Mouse (Mus musculus): Measurements from ENCODE around the gene Ube2e1. TPM values are rescaled to one million over a fixed set of nuclear protein-coding genes. Genes with fewer than 3 reads are reported as not detected.
A peak's percentile ranks its signal among the peaks of the same experiment; 100 is the strongest.

Gene Ube2e1
- polyA plus RNA-seq, 1 experiment from 2014 or later: 40.8 TPM

GRCm38 (mm10) chr14:18369031-18369430 lies 37.4 kb upstream of the Ube2e1 start:
- H3K4me2 ChIP-seq (ENCODE audit: low read depth, low read length): no peak overlapping the region
- TF ChIP-seq CTCF (IDR thresholded peaks at IDR 0.05; ENCODE audit: low read depth) (no peak), EP300 (IDR thresholded peaks at IDR 0.05; ENCODE audit: low read depth) (no peak)
- no peak; the same call in 1 of the 2 replicates for ATAC-seq

GRCm38 (mm10) chr14:18367025-18367424 lies 35.4 kb upstream of the Ube2e1 start:
- ATAC-seq: peak; percentile 31; the same call in 1 of the 2 replicates
- 43% methylated on average over 5 of the region's 5 CpGs for WGBS (ENCODE audit: insufficient replicate concordance)

More at GRCm38 (mm10) chr14:18369031-18369430, 37.4 kb upstream of the Ube2e1 start:
- H3K4me1 ChIP-seq (ENCODE audit: insufficient read depth): peaks cover 9% of the 10 kb centered on the region
- H3K4me3 ChIP-seq (ENCODE audit: low read depth, low read length): no peak overlapping the region
- no peaks in the 10 kb centered on the region for H3K27me3 ChIP-seq (ENCODE audit: insufficient read depth, low read length)
- peak overlapping the region; percentile 69 for H3K27ac ChIP-seq (ENCODE audit: low read depth)
- H3K9ac ChIP-seq (replicated peaks): no peak overlapping the region
- H3K36me3 ChIP-seq (replicated peaks; ENCODE audit: insufficient read depth, low read length): no peaks in the 10 kb centered on the region
- H3K9me3 ChIP-seq (ENCODE audit: low read length): no peaks in the 10 kb centered on the region
- no peak for DNase-seq

GRCm38 (mm10) chr14:18364321-18364720 lies 32.7 kb upstream of the Ube2e1 start:
- TF ChIP-seq EP300 (IDR thresholded peaks at IDR 0.05; ENCODE audit: low read depth) (no peak), CTCF (IDR thresholded peaks at IDR 0.05; ENCODE audit: low read depth) (no peak)
- 57% methylated on average over 3 of the region's 3 CpGs for WGBS (ENCODE audit: insufficient replicate concordance)
- no peak for ATAC-seq

More at GRCm38 (mm10) chr14:18367025-18367424, 35.4 kb upstream of the Ube2e1 start:
- no peaks in the 10 kb centered on the region for H3K9me3 ChIP-seq (ENCODE audit: low read length)
- no peak overlapping the region for H3K9ac ChIP-seq (replicated peaks)
- H3K36me3 ChIP-seq (replicated peaks; ENCODE audit: insufficient read depth, low read length): no peaks in the 10 kb centered on the region
- no peak for TF ChIP-seq EP300 (IDR thresholded peaks at IDR 0.05; ENCODE audit: low read depth)
- TF ChIP-seq CTCF (IDR thresholded peaks at IDR 0.05; ENCODE audit: low read depth): no peak
- H3K27me3 ChIP-seq (ENCODE audit: insufficient read depth, low read length): no peaks in the 10 kb centered on the region
- H3K4me1 ChIP-seq (ENCODE audit: insufficient read depth): peaks cover 4% of the 10 kb centered on the region
- H3K27ac ChIP-seq (ENCODE audit: low read depth): no peak overlapping the region
- no peak overlapping the region for H3K4me3 ChIP-seq (ENCODE audit: low read depth, low read length)
- DNase-seq: peak; percentile 24
- H3K4me2 ChIP-seq (ENCODE audit: low read depth, low read length): no peak overlapping the region

GRCm38 (mm10) chr14:18356442-18356841 lies 24.8 kb upstream of the Ube2e1 start:
- Histone ChIP-seq H3K4me3 (ENCODE audit: low read depth, low read length) (no peak overlapping the region), H3K4me2 (ENCODE audit: low read depth, low read length) (no peak overlapping the region), H3K9ac (replicated peaks) (no peak overlapping the region), H3K27me3 (ENCODE audit: insufficient read depth, low read length) (no peaks in the 10 kb centered on the region), H3K36me3 (replicated peaks; ENCODE audit: insufficient read depth, low read length) (no peaks in the 10 kb centered on the region), H3K27ac (ENCODE audit: low read depth) (no peak overlapping the region), H3K9me3 (ENCODE audit: low read length) (no peaks in the 10 kb centered on the region), H3K4me1 (ENCODE audit: insufficient read depth) (no peaks in the 10 kb centered on the region)
- WGBS (ENCODE audit: insufficient replicate concordance): 54% methylated on average over 2 of the region's 2 CpGs
- DNase-seq (no peak), ATAC-seq (no peak)
- no peak for TF ChIP-seq CTCF (IDR thresholded peaks at IDR 0.05; ENCODE audit: low read depth)
- no peak for TF ChIP-seq EP300 (IDR thresholded peaks at IDR 0.05; ENCODE audit: low read depth)

More at GRCm38 (mm10) chr14:18364321-18364720, 32.7 kb upstream of the Ube2e1 start:
- peaks cover 4% of the 10 kb centered on the region for H3K4me1 ChIP-seq (ENCODE audit: insufficient read depth)
- no peak overlapping the region for H3K4me3 ChIP-seq (ENCODE audit: low read depth, low read length)
- H3K9me3 ChIP-seq (ENCODE audit: low read length): no peaks in the 10 kb centered on the region
- no peak for DNase-seq
- H3K9ac ChIP-seq (replicated peaks): no peak overlapping the region
- H3K4me2 ChIP-seq (ENCODE audit: low read depth, low read length): no peak overlapping the region
- H3K36me3 ChIP-seq (replicated peaks; ENCODE audit: insufficient read depth, low read length): no peaks in the 10 kb centered on the region
- H3K27ac ChIP-seq (ENCODE audit: low read depth): no peak overlapping the region
- H3K27me3 ChIP-seq (ENCODE audit: insufficient read depth, low read length): no peaks in the 10 kb centered on the region

- H3K4me3 ChIP-seq (ENCODE audit: low read depth, low read length): no peak overlapping the region
- no peak overlapping the region for H3K27ac ChIP-seq (ENCODE audit: low read depth)
- 69% methylated on average over 6 of the region's 6 CpGs for WGBS (ENCODE audit: insufficient replicate concordance)
- H3K27me3 ChIP-seq (ENCODE audit: insufficient read depth, low read length): no peaks in the 10 kb centered on the region
- no peaks in the 10 kb centered on the region for H3K36me3 ChIP-seq (replicated peaks; ENCODE audit: insufficient read depth, low read length)
- H3K9ac ChIP-seq (replicated peaks): no peak overlapping the region
- no peaks in the 10 kb centered on the region for H3K9me3 ChIP-seq (ENCODE audit: low read length)
- ATAC-seq: no peak
- TF ChIP-seq CTCF (IDR thresholded peaks at IDR 0.05; ENCODE audit: low read depth): no peak
- no peak for DNase-seq
- H3K4me2 ChIP-seq (ENCODE audit: low read depth, low read length): no peak overlapping the region
- no peaks in the 10 kb centered on the region for H3K4me1 ChIP-seq (ENCODE audit: insufficient read depth)
These were observed 24.0 kb upstream of the Ube2e1 start for GRCm38 (mm10) chr14:18355514-18356190.

- no peak for ATAC-seq
- DNase-seq: no peak
- TF ChIP-seq EP300 (IDR thresholded peaks at IDR 0.05; ENCODE audit: low read depth) (no peak), CTCF (IDR thresholded peaks at IDR 0.05; ENCODE audit: low read depth) (no peak)
- Histone ChIP-seq H3K27me3 (ENCODE audit: insufficient read depth, low read length) (no peaks in the 10 kb centered on the region), H3K9me3 (ENCODE audit: low read length) (no peaks in the 10 kb centered on the region), H3K4me2 (ENCODE audit: low read depth, low read length) (no peak overlapping the region), H3K9ac (replicated peaks) (no peak overlapping the region), H3K27ac (ENCODE audit: low read depth) (no peak overlapping the region), H3K4me3 (ENCODE audit: low read depth, low read length) (no peak overlapping the region), H3K4me1 (ENCODE audit: insufficient read depth) (no peaks in the 10 kb centered on the region), H3K36me3 (replicated peaks; ENCODE audit: insufficient read depth, low read length) (no peaks in the 10 kb centered on the region)
- WGBS (ENCODE audit: insufficient replicate concordance): 61% methylated on average over 3 of the region's 3 CpGs
These were observed 21.9 kb upstream of the Ube2e1 start for GRCm38 (mm10) chr14:18353525-18353924.
